Mouse (Mus musculus) testis, adult 2 months (tissue): ENCODE results near the gene Saal1.

Experiments used
- CTCF ChIP-seq: fragments of 200-500 bp; IDR thresholded peaks from 2 replicates; pipeline ENCODE4 v1.5.1; 2012; ENCODE audit warnings: low read depth, mild to moderate bottlenecking, inconsistent platforms, low read length, moderate library complexity; ENCODE audit not compliant: control insufficient read depth, insufficient read depth, insufficient replicate concordance
- POLR2A ChIP-seq: fragments of 200-500 bp; IDR thresholded peaks from 2 replicates; pipeline ENCODE4 v1.6.1; 2012; ENCODE audit warnings: low read depth, mild to moderate bottlenecking, inconsistent platforms, low read length, moderate library complexity; ENCODE audit not compliant: control insufficient read depth

DNA sequence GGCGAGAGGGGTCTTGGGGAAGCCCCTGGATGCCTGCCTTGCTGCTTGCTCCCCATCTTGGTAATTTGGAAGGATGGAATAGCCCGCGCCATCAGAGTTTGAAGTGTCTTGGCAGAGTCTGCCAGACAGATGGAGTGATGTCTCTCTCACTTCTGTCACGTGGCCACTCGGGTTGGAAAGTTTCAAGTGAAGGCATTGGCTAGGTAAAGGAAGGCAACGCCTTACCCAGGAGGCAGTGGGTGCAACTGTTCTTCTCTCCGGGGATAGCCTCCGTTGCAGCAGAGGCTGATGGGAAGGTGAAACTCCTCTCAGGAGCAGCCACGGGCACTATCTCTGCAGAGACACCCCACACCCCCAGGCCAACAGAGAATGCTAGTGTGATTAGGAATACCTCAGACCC lies 10.0 kb upstream of the Saal1 start:
- TF ChIP-seq POLR2A (no peak), CTCF (no peak)
